Mouse (Mus musculus): ENCODE measurements at regions not wholly inside any gene's neighbourhood (a gene's known extent, or its start where the extent isn't known, plus 50 kb on each side); places are given as distances from the start of the nearest gene placed in this dataset.

DNA sequence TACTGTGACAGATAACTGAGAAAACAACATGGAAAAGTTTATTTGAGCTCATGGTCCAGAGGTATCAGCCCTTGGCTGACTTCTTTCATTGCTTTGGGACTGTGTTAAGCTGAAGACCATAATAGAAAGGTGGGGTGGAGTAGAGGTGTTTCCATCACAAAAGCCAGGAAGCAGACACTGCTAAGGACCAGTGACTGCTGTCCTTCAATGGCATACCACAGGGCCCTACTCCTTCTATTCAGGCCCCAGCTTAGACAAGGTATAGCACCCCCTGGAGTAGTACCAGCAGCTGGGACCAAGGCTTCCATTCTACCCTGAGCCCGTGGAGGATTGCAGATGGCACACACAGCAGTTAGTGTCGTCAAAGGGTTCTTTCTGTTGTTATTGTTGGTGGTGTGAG, 151.4 kb upstream of the Grik3 start:
- no peaks in the 10 kb centered on the region for H3K27me3 ChIP-seq
- no peak overlapping the region for H3K4me3 ChIP-seq (replicated peaks)
- WGBS (ENCODE audit: insufficient replicate concordance): 52% methylated on average over 2 of the region's 2 CpGs
- no peak for ATAC-seq (ENCODE audit: insufficient read depth)
- H3K9ac ChIP-seq: no peak overlapping the region
- H3K36me3 ChIP-seq (replicated peaks): no peaks in the 10 kb centered on the region
- no peaks in the 10 kb centered on the region for H3K4me1 ChIP-seq (replicated peaks)
- no peak overlapping the region for H3K4me2 ChIP-seq
- H3K27ac ChIP-seq (replicated peaks): no peak overlapping the region
- H3K9me3 ChIP-seq (replicated peaks): no peaks in the 10 kb centered on the region

DNA sequence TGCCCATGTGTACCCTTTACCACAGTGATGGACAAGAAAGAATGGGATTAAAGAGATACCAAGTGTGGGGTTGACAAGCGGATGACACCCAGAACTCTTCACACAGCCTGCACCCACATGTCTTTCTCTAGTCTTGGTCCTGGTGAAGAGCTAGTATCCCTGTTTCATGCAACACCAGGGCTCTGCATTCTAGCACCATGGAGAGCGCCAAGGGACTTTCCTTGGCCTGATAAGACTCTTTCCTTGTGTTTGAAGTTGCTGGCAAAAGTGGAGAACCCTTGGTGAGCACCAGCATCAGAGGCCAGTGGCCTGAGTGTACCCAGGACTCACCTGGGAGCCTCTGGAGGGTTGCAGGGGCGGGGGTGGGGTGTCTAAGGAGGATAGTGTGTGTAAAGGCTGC, 161.7 kb upstream of the Grik3 start:
- Histone ChIP-seq H3K4me2 (no peak overlapping the region), H3K4me3 (replicated peaks) (no peak overlapping the region), H3K9ac (no peak overlapping the region), H3K9me3 (replicated peaks) (no peaks in the 10 kb centered on the region), H3K36me3 (replicated peaks) (no peaks in the 10 kb centered on the region), H3K27me3 (no peaks in the 10 kb centered on the region), H3K4me1 (replicated peaks) (no peaks in the 10 kb centered on the region), H3K27ac (replicated peaks) (no peak overlapping the region)
- WGBS (ENCODE audit: insufficient replicate concordance): 13% methylated on average over 3 of the region's 3 CpGs
- ATAC-seq (ENCODE audit: insufficient read depth): no peak

DNA sequence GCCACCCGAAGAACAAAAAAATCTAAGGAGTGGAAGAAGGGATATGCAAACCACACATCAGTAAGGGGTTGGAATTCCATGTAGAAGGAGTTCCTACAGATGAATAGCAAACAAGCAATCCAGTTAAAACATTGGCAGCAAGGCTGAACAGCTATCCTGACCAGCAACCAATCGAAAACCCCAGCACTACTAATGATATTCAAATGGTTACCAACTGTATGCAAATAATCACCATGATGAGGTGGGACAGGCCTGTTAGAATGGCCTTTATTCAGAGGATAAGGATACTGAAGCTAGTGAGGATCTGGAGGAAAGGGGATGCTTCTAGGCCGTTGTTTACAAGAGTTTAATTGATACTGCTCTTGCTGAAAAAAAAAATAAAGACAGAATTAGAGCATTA, 166.0 kb upstream of the Grik3 start:
- Histone ChIP-seq H3K27ac (replicated peaks) (no peak overlapping the region), H3K9ac (no peak overlapping the region), H3K4me3 (replicated peaks) (no peak overlapping the region), H3K4me2 (no peak overlapping the region), H3K4me1 (replicated peaks) (no peaks in the 10 kb centered on the region), H3K9me3 (replicated peaks) (no peaks in the 10 kb centered on the region), H3K36me3 (replicated peaks) (no peaks in the 10 kb centered on the region), H3K27me3 (no peaks in the 10 kb centered on the region)
- no peak for ATAC-seq (ENCODE audit: insufficient read depth)
- 39% methylated on average over 3 of the region's 3 CpGs for WGBS (ENCODE audit: insufficient replicate concordance)

DNA sequence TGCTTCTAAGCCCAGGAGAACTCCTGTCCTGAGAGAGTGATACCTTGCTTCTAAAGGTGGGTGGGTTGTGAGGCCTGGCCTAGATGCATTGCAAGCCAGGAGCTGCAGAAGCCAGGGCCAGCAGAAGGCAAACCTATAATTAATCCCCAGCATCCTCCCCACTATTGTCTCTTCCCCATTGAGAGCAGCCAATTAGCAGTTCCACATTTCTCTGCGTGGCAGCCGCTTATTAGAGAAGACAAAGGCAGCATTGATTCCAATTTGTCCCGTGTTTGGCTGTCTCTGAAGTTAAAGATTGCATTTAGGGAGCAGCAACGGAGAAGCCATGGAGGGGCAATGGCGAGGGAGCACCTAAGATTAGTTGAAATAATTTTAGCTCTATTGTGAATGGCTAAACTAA, 171.2 kb upstream of the Grik3 start:
- Histone ChIP-seq H3K36me3 (replicated peaks) (no peaks in the 10 kb centered on the region), H3K9me3 (replicated peaks) (no peaks in the 10 kb centered on the region), H3K4me3 (replicated peaks) (no peak overlapping the region), H3K4me1 (replicated peaks) (no peaks in the 10 kb centered on the region), H3K4me2 (no peak overlapping the region), H3K9ac (no peak overlapping the region), H3K27ac (replicated peaks) (no peak overlapping the region), H3K27me3 (no peaks in the 10 kb centered on the region; the same call in 1 of the 2 replicates)
- whole genome bisulfite sequencing (ENCODE audit: insufficient replicate concordance): 48% methylated on average over 5 of the region's 5 CpGs
- no peak for ATAC-seq (ENCODE audit: insufficient read depth)

DNA sequence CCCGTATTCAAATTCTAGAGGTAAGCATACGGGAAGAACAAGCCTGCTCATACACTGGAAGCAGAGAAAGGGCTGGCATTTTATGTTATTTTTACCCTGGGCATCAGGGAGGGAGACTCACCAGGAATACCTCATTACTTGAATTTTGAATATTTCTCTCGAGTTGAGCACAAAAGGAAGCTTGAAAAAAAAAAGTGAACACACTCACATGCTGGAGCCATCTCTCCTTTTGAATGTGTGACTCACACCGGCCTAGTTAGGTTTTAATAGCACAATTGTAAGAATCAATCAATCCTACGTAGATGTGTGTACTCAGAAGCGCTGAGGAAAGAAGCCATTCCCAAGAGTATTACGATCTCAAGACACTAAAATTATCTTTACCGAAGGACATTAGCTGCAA, 172.2 kb upstream of the Grik3 start:
- Histone ChIP-seq H3K36me3 (replicated peaks) (no peaks in the 10 kb centered on the region), H3K9me3 (replicated peaks) (no peaks in the 10 kb centered on the region), H3K27me3 (no peaks in the 10 kb centered on the region; the same call in 1 of the 2 replicates), H3K9ac (no peak overlapping the region), H3K27ac (replicated peaks) (no peak overlapping the region), H3K4me1 (replicated peaks) (no peaks in the 10 kb centered on the region), H3K4me2 (no peak overlapping the region), H3K4me3 (replicated peaks) (no peak overlapping the region)
- no peak for ATAC-seq (ENCODE audit: insufficient read depth)
- WGBS (ENCODE audit: insufficient replicate concordance): 37% methylated on average over 8 of the region's 8 CpGs

DNA sequence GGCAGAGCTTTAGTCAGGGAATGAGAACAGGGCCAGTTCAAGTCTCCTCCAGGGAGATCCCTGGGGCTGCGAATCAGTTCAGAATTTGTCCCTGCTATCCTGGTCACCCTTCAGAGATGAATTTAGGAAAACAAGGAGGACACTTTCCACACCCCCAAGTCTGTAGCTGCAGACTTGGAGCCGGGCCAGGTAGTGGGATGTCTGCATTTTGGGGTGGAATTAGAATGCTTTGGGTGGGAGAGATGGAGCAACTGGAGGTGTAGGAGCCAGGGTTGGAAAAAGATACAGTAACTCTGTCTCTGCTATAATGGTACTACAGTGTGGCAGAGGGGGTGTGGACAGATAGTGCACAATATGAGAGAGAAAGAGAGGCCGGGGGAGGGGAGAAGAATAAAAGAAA, 173.6 kb upstream of the Grik3 start:
- H3K9me3 ChIP-seq (replicated peaks): no peaks in the 10 kb centered on the region
- 43% methylated on average over 3 of the region's 3 CpGs for WGBS (ENCODE audit: insufficient replicate concordance)
- no peak for ATAC-seq (ENCODE audit: insufficient read depth)
- H3K36me3 ChIP-seq (replicated peaks): no peaks in the 10 kb centered on the region
- no peaks in the 10 kb centered on the region; the same call in 1 of the 2 replicates for H3K27me3 ChIP-seq
- H3K27ac ChIP-seq (replicated peaks): no peak overlapping the region
- H3K4me3 ChIP-seq (replicated peaks): no peak overlapping the region
- no peak overlapping the region for H3K9ac ChIP-seq
- H3K4me1 ChIP-seq (replicated peaks): no peaks in the 10 kb centered on the region
- H3K4me2 ChIP-seq: no peak overlapping the region

DNA sequence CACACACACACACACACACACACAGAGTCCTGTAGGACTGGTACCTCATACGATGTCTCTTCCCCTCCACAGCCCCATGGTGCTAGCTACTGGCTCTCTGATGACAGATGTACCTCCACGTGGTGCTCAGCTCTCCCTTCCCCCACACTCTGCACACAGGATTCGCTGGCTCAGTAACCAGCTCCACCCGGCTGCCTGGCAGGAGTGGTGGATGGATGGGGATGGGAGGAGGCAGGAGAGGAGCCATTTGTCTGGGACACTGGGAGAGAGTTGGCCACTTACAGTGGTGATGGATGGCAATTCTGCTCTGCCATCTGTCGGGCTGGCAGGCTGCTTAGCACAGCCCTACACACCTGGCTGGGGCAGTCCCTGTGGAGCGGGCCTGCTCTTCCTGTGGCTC, 174.7 kb upstream of the Grik3 start:
- H3K27ac ChIP-seq (replicated peaks): no peak overlapping the region
- WGBS (ENCODE audit: insufficient replicate concordance): 20% methylated on average over 6 of the region's 6 CpGs
- no peak for ATAC-seq (ENCODE audit: insufficient read depth)
- H3K36me3 ChIP-seq (replicated peaks): no peaks in the 10 kb centered on the region
- H3K27me3 ChIP-seq: no peaks in the 10 kb centered on the region; the same call in 1 of the 2 replicates
- H3K4me2 ChIP-seq: no peak overlapping the region
- no peaks in the 10 kb centered on the region for H3K9me3 ChIP-seq (replicated peaks)
- no peak overlapping the region for H3K9ac ChIP-seq
- no peak overlapping the region for H3K4me3 ChIP-seq (replicated peaks)
- H3K4me1 ChIP-seq (replicated peaks): no peaks in the 10 kb centered on the region

DNA sequence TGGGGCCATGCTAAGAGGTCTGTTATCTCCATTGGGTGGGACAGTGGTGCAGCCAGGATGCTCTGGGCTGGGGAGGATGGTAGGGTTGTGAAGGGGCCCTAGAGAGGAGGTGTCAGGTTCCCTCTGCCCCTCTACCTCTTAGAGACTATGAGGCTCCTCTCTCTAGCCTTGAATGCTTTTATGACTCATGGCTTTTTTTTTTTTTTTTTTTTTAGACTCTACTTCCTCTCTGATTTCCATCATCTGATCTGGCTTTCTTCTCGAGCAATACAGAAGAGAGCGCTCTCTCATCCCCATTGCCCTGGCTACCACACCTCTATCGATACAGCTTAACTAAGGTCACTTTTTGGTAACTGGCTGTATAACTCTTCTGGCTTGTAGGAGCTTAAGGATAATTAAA, 176.6 kb upstream of the Grik3 start:
- Histone ChIP-seq H3K27ac (replicated peaks) (no peak overlapping the region), H3K9ac (no peak overlapping the region), H3K4me3 (replicated peaks) (no peak overlapping the region), H3K36me3 (replicated peaks) (no peaks in the 10 kb centered on the region), H3K27me3 (no peaks in the 10 kb centered on the region; the same call in 1 of the 2 replicates), H3K4me2 (no peak overlapping the region), H3K4me1 (replicated peaks) (no peaks in the 10 kb centered on the region), H3K9me3 (replicated peaks) (no peaks in the 10 kb centered on the region)
- 59% methylated on average over 3 of the region's 3 CpGs for WGBS (ENCODE audit: insufficient replicate concordance)
- no peak for ATAC-seq (ENCODE audit: insufficient read depth)

DNA sequence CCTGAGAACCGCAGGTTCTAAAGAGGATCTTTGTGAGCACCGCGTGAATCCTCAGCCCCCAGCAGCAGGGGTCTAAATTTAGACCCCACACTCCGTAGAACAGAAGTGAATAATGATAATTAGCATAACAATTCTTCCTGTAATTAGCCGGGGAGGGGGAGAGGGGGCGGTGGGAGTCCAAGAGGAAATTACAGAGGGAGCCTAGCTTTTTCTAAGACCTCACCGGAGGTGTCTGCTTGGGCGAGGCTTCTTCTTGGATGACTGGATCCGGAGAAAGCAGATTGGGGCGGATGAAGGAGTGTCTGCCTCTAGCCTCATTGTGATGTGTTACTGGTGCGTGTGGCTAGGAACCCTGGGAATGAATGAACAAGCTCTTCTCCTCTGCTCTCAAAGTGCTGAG, 177.2 kb upstream of the Grik3 start:
- H3K9me3 ChIP-seq (replicated peaks): no peaks in the 10 kb centered on the region
- WGBS (ENCODE audit: insufficient replicate concordance): 9% methylated on average over 11 of the region's 11 CpGs
- no peak overlapping the region for H3K9ac ChIP-seq

DNA sequence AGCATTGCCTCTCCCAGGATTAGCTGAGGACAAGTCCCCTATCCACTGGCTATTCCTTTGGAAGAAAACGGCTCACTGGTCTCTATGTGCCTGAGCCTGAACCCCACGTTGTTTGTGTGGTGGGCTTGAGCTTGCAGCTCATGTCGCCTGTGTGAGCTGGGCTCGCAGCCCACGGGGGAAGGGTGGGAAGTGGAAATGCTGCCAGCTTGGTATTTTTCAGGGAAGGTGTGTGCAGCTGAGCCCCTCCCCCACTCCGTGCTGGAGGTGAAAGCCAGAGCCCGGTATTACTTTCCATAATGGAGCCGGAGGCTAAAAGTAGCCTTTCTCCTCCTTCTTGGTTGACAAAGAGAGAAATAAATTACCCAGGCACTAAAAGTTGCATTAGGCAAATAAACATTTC, 180.5 kb upstream of the Zc3h12a start:
- H3K4me3 ChIP-seq (replicated peaks): no peak overlapping the region
- ATAC-seq (ENCODE audit: insufficient read depth): no peak
- no peaks in the 10 kb centered on the region for H3K27me3 ChIP-seq
- H3K4me2 ChIP-seq: no peak overlapping the region
- H3K4me1 ChIP-seq (replicated peaks): no peaks in the 10 kb centered on the region
- no peaks in the 10 kb centered on the region for H3K36me3 ChIP-seq (replicated peaks)
- H3K27ac ChIP-seq (replicated peaks): no peak overlapping the region
- H3K9me3 ChIP-seq (replicated peaks): no peaks in the 10 kb centered on the region
- WGBS (ENCODE audit: insufficient replicate concordance): 38% methylated on average over 8 of the region's 8 CpGs
- no peak overlapping the region for H3K9ac ChIP-seq

More for the DNA sequence above, 177.2 kb upstream of the Grik3 start:
- Histone ChIP-seq H3K27me3 (no peaks in the 10 kb centered on the region; the same call in 1 of the 2 replicates), H3K4me2 (no peak overlapping the region), H3K4me1 (replicated peaks) (no peaks in the 10 kb centered on the region), H3K4me3 (replicated peaks) (no peak overlapping the region), H3K36me3 (replicated peaks) (no peaks in the 10 kb centered on the region), H3K27ac (replicated peaks) (no peak overlapping the region)
- ATAC-seq (ENCODE audit: insufficient read depth): no peak

DNA sequence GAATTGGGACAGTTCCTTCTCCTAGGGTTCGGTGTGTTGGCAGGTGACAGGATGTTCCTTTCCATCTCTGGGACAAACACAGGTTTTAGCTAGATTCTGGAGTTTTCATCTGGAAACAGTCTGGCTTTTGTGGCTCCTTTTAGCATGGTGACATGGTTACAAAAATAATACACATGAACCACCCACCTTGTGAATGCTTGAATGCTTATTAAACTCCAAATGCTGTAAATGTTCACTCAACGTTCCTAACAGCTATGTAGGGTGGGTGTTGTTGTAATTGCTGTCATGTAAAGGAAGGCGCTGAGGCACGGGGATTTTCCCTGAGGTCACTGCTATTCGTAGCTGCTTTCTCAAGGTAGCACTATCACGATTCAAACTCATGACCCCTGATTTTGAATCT, 178.1 kb upstream of the Zc3h12a start:
- Histone ChIP-seq H3K36me3 (replicated peaks) (no peaks in the 10 kb centered on the region), H3K4me2 (no peak overlapping the region), H3K4me3 (replicated peaks) (no peak overlapping the region), H3K4me1 (replicated peaks) (no peaks in the 10 kb centered on the region), H3K9ac (no peak overlapping the region), H3K27ac (replicated peaks) (no peak overlapping the region), H3K27me3 (no peaks in the 10 kb centered on the region), H3K9me3 (replicated peaks) (no peaks in the 10 kb centered on the region)
- ATAC-seq (ENCODE audit: insufficient read depth): no peak
- WGBS (ENCODE audit: insufficient replicate concordance): 59% methylated on average over 6 of the region's 6 CpGs

DNA sequence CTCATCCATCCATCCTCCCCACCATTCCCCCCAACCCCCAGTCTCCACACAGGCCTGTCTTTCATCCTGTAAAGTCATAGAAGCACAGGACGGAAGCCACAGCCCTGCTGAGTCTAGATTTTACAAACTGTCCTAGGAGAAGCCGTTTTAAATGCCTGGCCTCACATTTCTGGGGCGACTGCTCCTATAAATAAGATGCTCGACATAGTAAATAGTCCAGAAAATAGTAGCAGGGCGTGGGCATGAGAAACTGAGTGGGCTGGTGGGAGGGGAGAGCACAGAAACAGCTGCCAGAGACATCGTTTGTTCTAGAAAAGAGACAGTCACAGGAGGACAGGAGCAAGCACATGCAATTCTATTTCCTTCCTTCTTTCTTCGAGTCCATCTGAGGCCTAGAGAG, 175.0 kb upstream of the Zc3h12a start:
- no peak overlapping the region for H3K4me3 ChIP-seq (replicated peaks)
- no peak overlapping the region for H3K27ac ChIP-seq (replicated peaks)
- no peaks in the 10 kb centered on the region for H3K4me1 ChIP-seq (replicated peaks)
- H3K27me3 ChIP-seq: no peaks in the 10 kb centered on the region
- no peak overlapping the region for H3K4me2 ChIP-seq
- no peak overlapping the region for H3K9ac ChIP-seq
- H3K36me3 ChIP-seq (replicated peaks): no peaks in the 10 kb centered on the region
- H3K9me3 ChIP-seq (replicated peaks): no peaks in the 10 kb centered on the region
- 32% methylated on average over 7 of the region's 7 CpGs for WGBS (ENCODE audit: insufficient replicate concordance)
- no peak for ATAC-seq (ENCODE audit: insufficient read depth)

Data from liver, embryonic 15.5 days (tissue).